Comparison of ENCODE assay signal across 30 mouse cellular contexts in the genomic region with DNA sequence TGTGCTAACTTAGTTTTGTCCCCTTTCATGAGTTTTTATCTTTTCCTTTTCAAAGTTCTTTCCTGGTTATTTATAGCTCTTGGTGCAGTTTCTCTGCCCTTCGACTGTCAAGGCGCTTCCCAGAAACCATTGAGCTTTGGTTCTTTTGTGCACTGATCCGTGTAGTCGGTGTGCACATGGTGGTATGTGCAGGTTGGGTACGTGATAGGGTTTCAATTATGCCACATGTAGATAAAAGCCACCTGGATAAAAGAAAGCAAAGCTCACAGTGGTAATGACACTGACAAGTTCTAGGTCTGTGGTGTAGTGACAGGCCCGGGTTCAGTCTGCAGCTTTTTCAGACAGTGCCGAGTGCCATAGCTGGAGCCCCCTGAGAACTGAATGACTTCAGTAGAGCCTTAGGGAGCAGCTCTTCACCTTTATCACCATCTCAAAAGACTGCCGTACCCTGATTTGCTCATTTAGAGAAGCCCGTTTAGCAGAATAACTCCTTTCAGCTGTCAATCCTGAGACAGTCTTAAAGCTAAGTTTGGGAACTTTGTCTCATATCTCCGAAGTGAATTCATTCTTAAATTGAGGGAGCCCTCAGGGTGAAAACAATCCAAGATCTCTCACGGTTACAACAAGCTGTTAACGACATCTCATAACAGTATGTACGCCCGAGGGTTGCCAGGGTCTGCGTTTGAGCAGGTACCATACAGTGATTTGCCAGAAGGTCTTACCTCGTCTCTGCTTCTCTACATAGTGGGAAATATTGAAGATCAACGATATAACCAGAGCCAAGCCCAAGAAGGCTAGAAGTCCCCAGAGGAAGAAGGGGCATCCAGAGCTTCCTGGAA. TPM values are rescaled to one million over a fixed set of nuclear protein-coding genes. Genes with fewer than 3 reads are reported as not detected.
DNase-seq lines count a peak whose midpoint lies in the region; ATAC-seq and TF ChIP-seq lines count a peak whose summit lies in the region.
"Had no signal": no experiment of that assay in that cellular context is flagged by ENCODE, and none has a peak within 500 bp of the region (broad histone marks: within the 10 kb centered on the region; RNA-seq: fewer than 3 reads in every experiment).

No protein-coding gene starts in this region.

- no peak overlapping the region for H3K9ac ChIP-seq in embryonic facial prominence, embryonic 14.5 days (ENCODE audit: low read depth, low read length)
- H3K9ac ChIP-seq in kidney, postnatal 0 days (ENCODE audit: low read depth, low read length), result no peak overlapping the region
- H3K9ac ChIP-seq: embryonic facial prominence, embryonic 12.5 days; heart, embryonic 12.5 days; hindbrain, embryonic 14.5 days had no signal

- no peak overlapping the region for H3K4me3 ChIP-seq in embryonic facial prominence, embryonic 14.5 days (ENCODE audit: low read depth, low read length)
- no peak overlapping the region for H3K4me3 ChIP-seq in embryonic facial prominence, embryonic 10.5 days
- H3K4me3 ChIP-seq in kidney, postnatal 0 days (replicated peaks; ENCODE audit: low read depth, low read length), result no peak overlapping the region
- H3K4me3 ChIP-seq: embryonic facial prominence, embryonic 12.5 days; gastrocnemius, adult 2 months; heart, embryonic 12.5 days; hindbrain, embryonic 10.5 days had no signal

- no peak overlapping the region for H3K27ac ChIP-seq in embryonic facial prominence, embryonic 14.5 days (replicated peaks; ENCODE audit: low read depth, low read length)
- H3K27ac ChIP-seq in embryonic facial prominence, embryonic 10.5 days (replicated peaks), result no peak overlapping the region
- H3K27ac ChIP-seq in kidney, postnatal 0 days, result no peak overlapping the region
- H3K27ac ChIP-seq: embryonic facial prominence, embryonic 12.5 days; gastrocnemius, adult 2 months; hindbrain, embryonic 10.5 days; hindbrain, embryonic 14.5 days had no signal

- no peak overlapping the region for H3K4me2 ChIP-seq in embryonic facial prominence, embryonic 14.5 days (ENCODE audit: low read depth, low read length)
- H3K4me2 ChIP-seq in kidney, postnatal 0 days (ENCODE audit: low read length), result no peak overlapping the region
- H3K4me2 ChIP-seq: embryonic facial prominence, embryonic 12.5 days; heart, embryonic 12.5 days; hindbrain, embryonic 14.5 days had no signal

- H3K4me1 ChIP-seq in embryonic facial prominence, embryonic 14.5 days (ENCODE audit: control insufficient read depth, insufficient read depth, low read length), result no peaks in the 10 kb centered on the region
- H3K4me1 ChIP-seq in embryonic facial prominence, embryonic 10.5 days, result no peaks in the 10 kb centered on the region
- no peaks in the 10 kb centered on the region for H3K4me1 ChIP-seq in kidney, postnatal 0 days (replicated peaks; ENCODE audit: insufficient read depth, low read length)
- H3K4me1 ChIP-seq: embryonic facial prominence, embryonic 12.5 days; hindbrain, embryonic 10.5 days had no signal

- H3K27me3 ChIP-seq in embryonic facial prominence, embryonic 14.5 days (replicated peaks; ENCODE audit: control insufficient read depth, insufficient read depth, low read length), result no peaks in the 10 kb centered on the region
- H3K27me3 ChIP-seq in embryonic facial prominence, embryonic 10.5 days (replicated peaks; ENCODE audit: low read depth, poor library complexity, severe bottlenecking), result no peaks in the 10 kb centered on the region
- H3K27me3 ChIP-seq in kidney, postnatal 0 days (ENCODE audit: insufficient read depth, low read length), result no peaks in the 10 kb centered on the region
- H3K27me3 ChIP-seq: embryonic facial prominence, embryonic 12.5 days; heart, embryonic 12.5 days; Patski had no signal

- DNase-seq in embryonic facial prominence, embryonic 14.5 days (ENCODE audit: low spot score), result peak; percentile 2
- DNase-seq in embryonic facial prominence, embryonic 10.5 days (ENCODE audit: low spot score), result no peak
- DNase-seq in kidney, adult 9 months, result peak; percentile 1
- no peak for DNase-seq in kidney, postnatal 4 days
- DNase-seq in kidney, postnatal 0 days (ENCODE audit: low spot score), result peak; percentile 20
- no peak for DNase-seq in kidney, adult 11 months
- peak; percentile 54 for DNase-seq in induced T-regulatory cell, adult 2 months (ENCODE audit: low read depth)
- DNase-seq in adrenal gland, postnatal 25 days, result no peak
- DNase-seq: adrenal gland, postnatal 36 days; B cell, adult 2 months; cerebellum, adult 11 months; cerebellum, adult 8-10 months; cerebellum, postnatal 14 days; embryo, embryonic 11 days; gastrocnemius, adult 2 months; gastrocnemius, postnatal 25 days had no signal

- no peaks in the 10 kb centered on the region for H3K36me3 ChIP-seq in embryonic facial prominence, embryonic 14.5 days (ENCODE audit: control insufficient read depth, insufficient read depth, low read length)
- no peaks in the 10 kb centered on the region for H3K36me3 ChIP-seq in embryonic facial prominence, embryonic 10.5 days (replicated peaks)
- H3K36me3 ChIP-seq in kidney, postnatal 0 days (ENCODE audit: insufficient read depth, low read length), result no peaks in the 10 kb centered on the region
- H3K36me3 ChIP-seq: embryonic facial prominence, embryonic 12.5 days; heart, embryonic 12.5 days; hindbrain, embryonic 10.5 days had no signal

- TF ChIP-seq CTCF in kidney, postnatal 0 days (IDR thresholded peaks at IDR 0.05; ENCODE audit: low read depth), result no peak

- H3K9me3 ChIP-seq in embryonic facial prominence, embryonic 14.5 days (ENCODE audit: control insufficient read depth, low read length), result no peaks in the 10 kb centered on the region
- H3K9me3 ChIP-seq in embryonic facial prominence, embryonic 10.5 days, result no peaks in the 10 kb centered on the region
- no peaks in the 10 kb centered on the region for H3K9me3 ChIP-seq in kidney, postnatal 0 days (replicated peaks; ENCODE audit: low read length)
- H3K9me3 ChIP-seq: embryonic facial prominence, embryonic 12.5 days; heart, embryonic 12.5 days; hindbrain, embryonic 10.5 days had no signal

- 71% methylated on average over 17 of the region's 17 CpGs for WGBS in embryonic facial prominence, embryonic 14.5 days
- WGBS in embryonic facial prominence, embryonic 10.5 days, result 81% methylated on average over 17 of the region's 17 CpGs
- WGBS in kidney, postnatal 0 days, result 43% methylated on average over 17 of the region's 17 CpGs

- no peak for ATAC-seq in embryonic facial prominence, embryonic 14.5 days (ENCODE audit: low read depth)
- 0 out of 2 replicates have a peak, but pooled peaks have one; percentile 21 for ATAC-seq in kidney, postnatal 0 days (replicated peaks; ENCODE audit: low FRiP score, low read depth)
- ATAC-seq: activated CD4-positive, CD25-positive, alpha-beta regulatory T cell, adult 4 months; forebrain, embryonic 14.5 days; Patski had no signal

RNA-seq across cellular contexts. Expression of a gene that starts 11.0 kb away (rescaled TPM):
- 0.04 TPM in 1 of 2 replicates, not detected in the other for polyA plus RNA-seq in embryonic facial prominence, embryonic 14.5 days (2014; fragmentation: Nextera tagmentation; extraction: Ambion mirVana)
- not detected in 2 replicates for polyA plus RNA-seq in embryonic facial prominence, embryonic 10.5 days (2016; fragmentation: Nextera tagmentation; extraction: Ambion mirVana)
- polyA plus RNA-seq in kidney, postnatal 0 days (2015; fragmentation: Nextera tagmentation; extraction: Ambion mirVana), result not detected in 2 replicates
- 0.06 TPM in 1 of 2 replicates, not detected in the other for total RNA-seq in adrenal gland, postnatal 25 days (2021)
- total RNA-seq: adrenal gland, adult 18-20 months; adrenal gland, postnatal 36 days; gastrocnemius, adult 2 months; gastrocnemius, postnatal 25 days; heart, adult 8-10 months; heart, postnatal 25 days; MEL had no signal
- polyA plus RNA-seq: embryonic facial prominence, embryonic 12.5 days; forebrain, embryonic 14.5 days; heart, embryonic 12.5 days; hindbrain, embryonic 10.5 days; Patski had no signal

RNA-seq across cellular contexts. Expression of a gene that starts 55.8 kb away (rescaled TPM):
- not detected in 2 replicates for polyA plus RNA-seq in embryonic facial prominence, embryonic 14.5 days (2014; fragmentation: Nextera tagmentation; extraction: Ambion mirVana)
- polyA plus RNA-seq in embryonic facial prominence, embryonic 10.5 days (2016; fragmentation: Nextera tagmentation; extraction: Ambion mirVana), result not detected in 2 replicates
- not detected in 2 replicates for polyA plus RNA-seq in kidney, postnatal 0 days (2015; fragmentation: Nextera tagmentation; extraction: Ambion mirVana)
- total RNA-seq in adrenal gland, postnatal 25 days (2021), result not detected in 2 replicates
- total RNA-seq: adrenal gland, adult 18-20 months; adrenal gland, postnatal 36 days; common myeloid progenitor, adult 5-6 weeks; gastrocnemius, adult 2 months; gastrocnemius, postnatal 25 days; granulocyte monocyte progenitor cell, adult 5-6 weeks; heart, adult 8-10 months; heart, postnatal 25 days; MEL had no signal
- polyA plus RNA-seq: activated CD4-positive, CD25-positive, alpha-beta regulatory T cell, adult 4 months; embryonic facial prominence, embryonic 12.5 days; forebrain, embryonic 14.5 days; heart, embryonic 12.5 days; heart, embryonic 16.5 days; hindbrain, embryonic 10.5 days; hindbrain, embryonic 14.5 days; Patski had no signal

Comparison
In these comparisons a context has a peak if more than half of its experiments do, and no peak if none do; other contexts are left out.
1. DNase-seq: peak in embryonic facial prominence, embryonic 14.5 days (single experiment), kidney, adult 9 months (single experiment), kidney, postnatal 0 days (single experiment) and induced T-regulatory cell, adult 2 months (single experiment); none in embryonic facial prominence, embryonic 10.5 days (single experiment), kidney, postnatal 4 days (0 of 2), kidney, adult 11 months (single experiment) and adrenal gland, postnatal 25 days (single experiment).